Mouse (Mus musculus): Measurements from ENCODE around the gene Rap2c. TPM values are rescaled to one million over a fixed set of nuclear protein-coding genes. Genes with fewer than 3 reads are reported as not detected.

Rap2c gene
- polyA plus RNA-seq (2015; fragmentation: Nextera tagmentation; extraction: Ambion mirVana), result 7.8 TPM in 2 replicates

DNA sequence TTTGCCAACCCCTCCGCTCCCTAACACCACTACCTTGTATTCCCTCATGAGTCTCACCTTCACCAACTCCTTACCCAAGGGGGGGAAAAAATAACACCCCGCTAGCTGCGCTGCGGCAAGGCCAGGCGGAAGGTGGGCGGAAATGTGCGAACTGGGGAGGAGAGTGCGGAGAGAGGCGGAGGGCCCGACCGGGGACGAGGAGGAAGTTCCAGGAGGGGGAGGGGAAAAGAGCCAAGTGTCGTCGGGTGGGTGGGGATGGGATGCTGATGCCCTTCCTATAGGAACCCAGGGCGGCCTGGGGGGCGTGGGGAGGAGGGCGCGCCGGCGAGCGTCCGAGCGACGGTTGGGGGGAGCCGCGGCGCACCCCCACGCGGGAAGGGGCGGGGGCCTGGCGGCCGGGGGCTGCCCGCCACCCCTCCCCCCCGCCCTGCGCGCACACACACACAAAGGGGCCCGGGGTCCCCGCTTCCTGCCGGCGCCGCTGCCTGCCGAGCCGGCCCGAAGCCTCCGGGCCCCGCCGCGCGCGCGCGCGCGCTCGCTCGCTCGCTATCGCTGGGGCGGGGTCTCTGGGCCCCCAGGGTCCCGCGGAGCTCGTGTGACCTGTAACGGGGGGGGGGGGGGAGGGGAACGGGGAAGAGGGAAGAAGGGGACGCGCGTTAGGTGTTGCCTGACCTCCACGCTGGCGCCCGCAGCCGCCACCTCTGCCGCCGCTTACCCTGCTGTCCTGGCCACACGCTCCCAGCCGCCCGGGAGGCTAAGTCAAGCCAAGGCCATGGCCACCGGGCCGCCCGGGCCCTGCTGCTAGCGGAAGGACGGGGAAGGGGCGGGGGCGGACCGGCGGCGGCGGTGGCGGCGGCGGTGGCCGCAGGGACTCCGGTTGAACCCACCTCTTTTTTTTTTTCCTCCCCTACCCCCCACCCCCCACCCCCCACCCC, at the start of gene Rap2c:
TSS of gene Rap2c (minus strand) at position 168 of the 935 bp plus-strand sequence.

Other genes starting within 250 kb of the Rap2c start
- gene Stk26, start 177.0 kb downstream of the Rap2c start, polyA plus RNA-seq (2015; fragmentation: Nextera tagmentation; extraction: Ambion mirVana), result 3.8 and 3.9 TPM in 2 replicates
- not detected in 2 replicates for gene Frmd7, start 75.3 kb downstream of the Rap2c start, polyA plus RNA-seq (2015; fragmentation: Nextera tagmentation; extraction: Ambion mirVana)
- gene Mbnl3, start 188.5 kb upstream of the Rap2c start, polyA plus RNA-seq (2015; fragmentation: Nextera tagmentation; extraction: Ambion mirVana), result 10.9 and 11.8 TPM in 2 replicates